Mouse (Mus musculus): ENCODE measurements around the gene Mettl7a1. TPM values are rescaled to one million over a fixed set of nuclear protein-coding genes. Genes with fewer than 3 reads are reported as not detected.
"Not testable (repeated sequence)": the region's sequence is repeated elsewhere in the genome, so short reads cannot be mapped to it uniquely, and the experiment has no call there.

Mettl7a1 gene
- total and polyA plus RNA-seq, 3 experiments: 17.3 to 34.4 TPM; not detected in 1

DNA sequence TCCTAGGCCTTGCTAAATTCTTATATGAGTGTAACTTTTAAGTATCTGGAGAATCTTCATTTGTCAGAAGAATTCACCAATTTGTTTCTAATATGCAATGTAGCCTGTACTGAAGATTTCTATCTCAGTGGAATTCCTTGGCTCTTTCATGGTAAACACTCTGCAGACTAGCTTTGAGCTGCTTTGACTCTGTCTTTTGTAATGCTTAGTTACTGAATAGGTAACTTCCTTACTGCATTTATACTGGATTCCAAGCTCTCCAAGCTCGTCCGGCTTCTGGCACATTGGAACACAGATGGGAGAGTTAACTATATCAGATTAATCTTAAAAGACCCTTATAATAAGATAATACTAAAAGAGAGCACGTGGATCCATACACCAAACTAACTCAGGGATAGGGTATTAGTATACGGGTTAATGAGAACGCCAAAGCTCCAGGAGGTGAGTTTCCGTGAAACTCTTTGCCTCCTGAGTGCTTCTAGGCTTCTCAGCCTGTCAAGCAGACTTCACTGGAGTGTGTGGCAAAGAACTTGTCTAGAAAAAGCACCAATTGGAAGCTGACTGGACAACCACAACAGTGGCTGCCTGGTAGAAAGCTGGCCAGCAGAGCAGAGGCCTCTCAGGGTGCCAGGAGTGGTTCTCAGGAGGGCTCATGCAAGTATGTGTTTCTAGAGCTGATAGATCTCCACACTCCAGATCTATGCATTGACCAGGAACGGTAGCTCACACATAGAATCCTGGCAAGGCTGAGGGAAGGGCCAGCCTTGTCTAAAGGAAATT lies 45.1 kb upstream of the Mettl7a1 start:
- Histone ChIP-seq H3K36me3 (ENCODE audit: control insufficient read depth in 1 of 2, insufficient read depth in 2 of 2, low read length in 2 of 2) (peaks cover 0 to 32% of the 10 kb centered on the region in 2 experiments; a peak in 2 of 4 replicates), H3K27ac (ENCODE audit: control insufficient read depth, low read depth, low read length) (no peak overlapping the region), H3K9ac (ENCODE audit: control insufficient read depth, low read depth, low read length, poor library complexity, severe bottlenecking) (no peak overlapping the region)

DNA sequence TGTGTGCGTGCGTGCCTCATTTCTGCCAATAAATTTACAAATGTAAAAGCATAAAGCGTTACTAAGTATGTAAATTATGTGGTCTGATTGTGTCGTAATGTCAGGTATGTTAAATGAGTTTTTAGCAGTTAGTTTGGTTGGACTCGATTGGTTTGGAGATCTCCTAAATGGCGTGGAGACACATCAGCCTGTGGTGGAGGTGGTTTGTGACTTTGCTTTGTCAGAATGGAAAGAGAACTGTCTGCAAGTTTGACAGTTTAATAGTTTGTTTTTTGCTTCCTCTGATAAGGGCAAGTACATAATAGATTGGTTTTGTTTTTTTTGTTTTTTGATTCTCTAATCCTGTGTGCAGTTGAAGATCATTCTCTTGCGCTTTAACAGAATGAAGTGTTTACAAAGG lies 43.6 kb upstream of the Mettl7a1 start:
- H3K36me3 ChIP-seq (ENCODE audit: control insufficient read depth in 1 of 2, insufficient read depth in 2 of 2, low read length in 2 of 2): peaks cover 0 to 21% of the 10 kb centered on the region in 2 experiments; a peak in 2 of 4 replicates
- not testable (repeated sequence) for H3K79me2 ChIP-seq (ENCODE audit: control insufficient read depth, insufficient read depth, low read length, poor library complexity); H3K9ac ChIP-seq (ENCODE audit: control insufficient read depth, low read depth, low read length, poor library complexity, severe bottlenecking); H3K9me3 ChIP-seq (replicated peaks; ENCODE audit: insufficient read depth, low read length); H3K27me3 ChIP-seq (ENCODE audit: control insufficient read depth in 1 of 2, insufficient read depth in 2 of 2, low read length in 2 of 2); H3K4me1 ChIP-seq (ENCODE audit: control insufficient read depth in 1 of 2, insufficient read depth in 2 of 2, low read length in 2 of 2); H3K4me3 ChIP-seq (ENCODE audit: control insufficient read depth in 1 of 2, insufficient read depth in 1 of 2, low read depth in 2 of 2, low read length in 2 of 2); DNase-seq (ENCODE audit: low read depth, low spot score); H3K27ac ChIP-seq (ENCODE audit: control insufficient read depth, low read depth, low read length)

More for the DNA sequence above, 45.1 kb upstream of the Mettl7a1 start:
- Histone ChIP-seq H3K4me1 (ENCODE audit: control insufficient read depth in 1 of 2, insufficient read depth in 2 of 2, low read length in 2 of 2) (no peaks in the 10 kb centered on the region), H3K27me3 (ENCODE audit: control insufficient read depth in 1 of 2, insufficient read depth in 2 of 2, low read length in 2 of 2) (no peaks in the 10 kb centered on the region), H3K9me3 (replicated peaks; ENCODE audit: insufficient read depth, low read length) (no peaks in the 10 kb centered on the region), H3K4me3 (ENCODE audit: control insufficient read depth in 1 of 2, insufficient read depth in 1 of 2, low read depth in 2 of 2, low read length in 2 of 2) (no peak overlapping the region), H3K79me2 (ENCODE audit: control insufficient read depth, insufficient read depth, low read length, poor library complexity) (no peaks in the 10 kb centered on the region)
- TF ChIP-seq ZNF384 (IDR thresholded peaks at IDR 0.05; ENCODE audit: low read depth, low read length) (no peak), KAT2A (conservative IDR thresholded peaks at IDR 0.05; ENCODE audit: low read depth, low read length) (no peak), SMC3 (IDR thresholded peaks at IDR 0.05; ENCODE audit: low read depth, low read length) (no peak), MEF2A (IDR thresholded peaks at IDR 0.05; ENCODE audit: extremely low read depth, insufficient replicate concordance, low read depth, low read length, poor library complexity, severe bottlenecking) (no peak), TAL1 (IDR thresholded peaks at IDR 0.05; ENCODE audit: low read length) (no peak), GABPA (IDR thresholded peaks at IDR 0.05; ENCODE audit: low read depth, low read length) (no peak)
- DNase-seq (ENCODE audit: low read depth, low spot score): no peak

DNA sequence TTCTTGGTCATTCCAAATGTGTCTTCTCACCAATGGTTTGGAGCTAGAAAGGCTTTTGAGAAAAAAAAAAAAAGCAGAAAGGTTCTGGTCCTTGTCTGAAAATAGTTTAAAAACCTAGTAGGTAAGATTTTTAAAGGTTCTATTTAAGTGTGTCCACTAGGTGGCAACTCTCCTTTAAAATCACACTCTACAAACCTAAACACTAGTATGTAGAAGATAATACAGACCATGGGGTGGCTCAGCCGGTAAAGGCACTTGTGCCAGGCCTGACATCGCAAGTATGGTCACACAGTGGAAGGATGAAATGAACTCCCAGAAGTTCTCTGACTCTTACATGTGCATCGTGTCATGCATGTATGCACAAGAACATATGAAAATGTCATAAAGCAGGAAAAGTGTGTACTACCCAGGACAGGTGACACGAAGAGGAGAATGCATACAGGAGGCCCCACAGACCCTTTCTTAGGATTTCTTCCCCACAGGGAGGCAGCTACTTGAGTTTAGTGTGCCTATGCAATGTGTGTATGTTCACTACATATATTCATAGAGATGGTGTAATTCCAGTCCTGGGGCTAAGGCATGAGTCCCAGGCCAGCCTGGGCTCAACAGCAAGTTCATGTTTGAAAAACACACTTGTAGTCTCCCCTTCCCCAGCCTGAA lies 40.6 kb upstream of the Mettl7a1 start:
- no peak overlapping the region for H3K27ac ChIP-seq (ENCODE audit: control insufficient read depth, low read depth, low read length)
- H3K9ac ChIP-seq (ENCODE audit: control insufficient read depth, low read depth, low read length, poor library complexity, severe bottlenecking): no peak overlapping the region
- no peaks in the 10 kb centered on the region for H3K27me3 ChIP-seq (ENCODE audit: control insufficient read depth in 1 of 2, insufficient read depth in 2 of 2, low read length in 2 of 2)
- H3K36me3 ChIP-seq (ENCODE audit: control insufficient read depth in 1 of 2, insufficient read depth in 2 of 2, low read length in 2 of 2): peaks cover 0 to 4% of the 10 kb centered on the region in 2 experiments; a peak in 1 of 4 replicates
- H3K79me2 ChIP-seq (ENCODE audit: control insufficient read depth, insufficient read depth, low read length, poor library complexity): no peaks in the 10 kb centered on the region
- no peaks in the 10 kb centered on the region for H3K4me1 ChIP-seq (ENCODE audit: control insufficient read depth in 1 of 2, insufficient read depth in 2 of 2, low read length in 2 of 2)
- peak; percentile 72 for DNase-seq (ENCODE audit: low read depth, low spot score)
- H3K4me3 ChIP-seq (ENCODE audit: control insufficient read depth in 1 of 2, insufficient read depth in 1 of 2, low read depth in 2 of 2, low read length in 2 of 2): no peak overlapping the region
- H3K9me3 ChIP-seq (replicated peaks; ENCODE audit: insufficient read depth, low read length): no peaks in the 10 kb centered on the region
- TF ChIP-seq TCF12 (IDR thresholded peaks at IDR 0.05; ENCODE audit: low read depth, low read length): no peak
- TF ChIP-seq HCFC1 (IDR thresholded peaks at IDR 0.05; ENCODE audit: low read depth, low read length): no peak
- TF ChIP-seq MXI1 (IDR thresholded peaks at IDR 0.05; ENCODE audit: low read depth, low read length): no peak
- TF ChIP-seq POLR2AphosphoS5 (IDR thresholded peaks at IDR 0.05; ENCODE audit: borderline replicate concordance, low read depth, low read length): no peak
- no peak for TF ChIP-seq MYB (IDR thresholded peaks at IDR 0.05; ENCODE audit: low read depth, low read length)
- TF ChIP-seq SIN3A (IDR thresholded peaks at IDR 0.05; ENCODE audit: low read length): no peak
- TF ChIP-seq MEF2A (IDR thresholded peaks at IDR 0.05; ENCODE audit: extremely low read depth, insufficient replicate concordance, low read depth, low read length, poor library complexity, severe bottlenecking): no peak
- no peak for TF ChIP-seq POLR2A (IDR thresholded peaks at IDR 0.05; ENCODE audit: control insufficient read depth in 1 of 2, insufficient read depth in 1 of 2, low read depth in 1 of 2, low read length in 2 of 2, poor library complexity in 1 of 2)
- TF ChIP-seq CHD2 (IDR thresholded peaks at IDR 0.05; ENCODE audit: low read length): no peak
- no peak for TF ChIP-seq MAZ (IDR thresholded peaks at IDR 0.05; ENCODE audit: low read depth, low read length)
- no peak for TF ChIP-seq KAT2A (conservative IDR thresholded peaks at IDR 0.05; ENCODE audit: low read depth, low read length)
- TF ChIP-seq MYC (IDR thresholded peaks at IDR 0.05; ENCODE audit: low read depth, low read length): 0 out of 2 replicates have a peak, but pooled peaks have one; percentile 51
- TF ChIP-seq RAD21 (IDR thresholded peaks at IDR 0.05; ENCODE audit: low read depth, low read length): peak; percentile 75
- no peak for TF ChIP-seq ELF1 (IDR thresholded peaks at IDR 0.05; ENCODE audit: low read depth, low read length)
- no peak for TF ChIP-seq ZKSCAN1 (IDR thresholded peaks at IDR 0.05; ENCODE audit: low read depth, low read length)
- no peak for TF ChIP-seq CHD1 (IDR thresholded peaks at IDR 0.05; ENCODE audit: low read depth, low read length)
- TF ChIP-seq UBTF (IDR thresholded peaks at IDR 0.05; ENCODE audit: borderline replicate concordance, insufficient read depth, low read depth, low read length): no peak
- TF ChIP-seq RCOR1 (IDR thresholded peaks at IDR 0.05; ENCODE audit: low read depth, low read length): no peak
- TF ChIP-seq CTCF (IDR thresholded peaks at IDR 0.05 in 2 of 3, conservative IDR thresholded peaks at IDR 0.05 in 1 of 3; ENCODE audit: control insufficient read depth in 1 of 3, insufficient read depth in 1 of 3, low read depth in 2 of 3, low read length in 3 of 3, poor library complexity in 1 of 3, severe bottlenecking in 1 of 3): peak; percentile 27 to 83 (median 37); a peak in 5 of 6 replicates

Data from MEL (cell line).